Mouse (Mus musculus) cerebellum, adult 2 months (tissue): ENCODE results near the gene Kcnk5.

Experiments used
- CTCF ChIP-seq: fragments of 200-500 bp; IDR thresholded peaks from 2 replicates; pipeline ENCODE4 v1.5.1; 2011; ENCODE audit warnings: low read depth, mild to moderate bottlenecking, control low read depth, low read length, moderate library complexity, borderline replicate concordance; ENCODE audit not compliant: insufficient read depth
- POLR2A ChIP-seq: fragments of 200-500 bp; IDR thresholded peaks from 2 replicates; pipeline ENCODE4 v1.6.1; 2011; ENCODE audit warnings: low read length, control low read depth, borderline replicate concordance; ENCODE audit not compliant: insufficient read depth

GRCm38 (mm10) chr14:20202655-20203181 is 21.1 kb upstream of the Kcnk5 start:
- TF ChIP-seq POLR2A (no peak), CTCF (no peak)
